Mouse (Mus musculus) c-Kit-positive CD71-negative TER-119-negative erythroid progenitor cells, embryonic 14.5 days (primary cell): Measurements from ENCODE around the gene Arfgef3.

Source experiments
- DNase-seq: peaks from one replicate; pipeline ENCODE4 v3.0.0-alpha.2; 2013; ENCODE audit warnings: low read depth

Arfgef3 gene

GRCm38 (mm10) chr10:18743286-18744142, at the start of gene Arfgef3:
Arfgef3 (minus strand) TSS chr10:18743949.
- DNase-seq = peak; percentile 9

- DNase-seq = no peak
These were observed 46.3 kb upstream of the Arfgef3 start for GRCm38 (mm10) chr10:18790063-18790462.

- no peak for DNase-seq
These were observed 44.9 kb upstream of the Arfgef3 start for GRCm38 (mm10) chr10:18788601-18789000.

GRCm38 (mm10) chr10:18786693-18787092, 42.9 kb upstream of the Arfgef3 start, which contains the start of gene Gm4922:
Gm4922 (minus strand) TSS chr10:18786793.
- DNase-seq = no peak

- DNase-seq = no peak
These were observed 33.8 kb upstream of the Arfgef3 start for GRCm38 (mm10) chr10:18777546-18777945.

GRCm38 (mm10) chr10:18772537-18773179, 28.9 kb upstream of the Arfgef3 start:
- no peak for DNase-seq

GRCm38 (mm10) chr10:18769909-18770308, 26.2 kb upstream of the Arfgef3 start:
- peak; percentile 3 for DNase-seq

- DNase-seq = no peak
These were observed 16.5 kb upstream of the Arfgef3 start for GRCm38 (mm10) chr10:18760241-18760640.

GRCm38 (mm10) chr10:18750057-18750456, 6.3 kb upstream of the Arfgef3 start:
- no peak for DNase-seq

GRCm38 (mm10) chr10:18742086-18742485, 1.7 kb downstream of the Arfgef3 start:
- DNase-seq = no peak

GRCm38 (mm10) chr10:18741024-18741423, 2.7 kb downstream of the Arfgef3 start:
- DNase-seq = no peak

GRCm38 (mm10) chr10:18728548-18728947, 15.2 kb downstream of the Arfgef3 start:
- DNase-seq = no peak

GRCm38 (mm10) chr10:18711436-18711835, 32.3 kb downstream of the Arfgef3 start:
- DNase-seq = no peak

- DNase-seq = no peak
These were observed 32.8 kb downstream of the Arfgef3 start for GRCm38 (mm10) chr10:18710949-18711348.

GRCm38 (mm10) chr10:18709836-18710235, 33.9 kb downstream of the Arfgef3 start:
- no peak for DNase-seq

- no peak for DNase-seq
These were observed 35.1 kb downstream of the Arfgef3 start for GRCm38 (mm10) chr10:18708641-18709040.

- no peak for DNase-seq
These were observed 39.2 kb downstream of the Arfgef3 start for GRCm38 (mm10) chr10:18704393-18705120.

- no peak for DNase-seq
These were observed 42.2 kb downstream of the Arfgef3 start for GRCm38 (mm10) chr10:18701517-18701916.

GRCm38 (mm10) chr10:18700117-18700516, 43.6 kb downstream of the Arfgef3 start:
- no peak for DNase-seq

GRCm38 (mm10) chr10:18699151-18699550, 44.6 kb downstream of the Arfgef3 start:
- no peak for DNase-seq

GRCm38 (mm10) chr10:18696461-18696860, 47.3 kb downstream of the Arfgef3 start:
- no peak for DNase-seq

- no peak for DNase-seq
These were observed 55.5 kb downstream of the Arfgef3 start for GRCm38 (mm10) chr10:18688234-18688633.
